Mouse (Mus musculus) T-helper 2 cell (primary cell): ENCODE data around the gene Vmn1r132.

Experiments
- in situ Hi-C: fragments of 300-600 bp; cut with MboI, MseI; formaldehyde crosslinking; loops from one replicate; pipeline ENCODE4 v1.15.1; 2025; ENCODE audit warnings: high pct_unique_total_duplicates

The Vmn1r132 gene

DNA sequence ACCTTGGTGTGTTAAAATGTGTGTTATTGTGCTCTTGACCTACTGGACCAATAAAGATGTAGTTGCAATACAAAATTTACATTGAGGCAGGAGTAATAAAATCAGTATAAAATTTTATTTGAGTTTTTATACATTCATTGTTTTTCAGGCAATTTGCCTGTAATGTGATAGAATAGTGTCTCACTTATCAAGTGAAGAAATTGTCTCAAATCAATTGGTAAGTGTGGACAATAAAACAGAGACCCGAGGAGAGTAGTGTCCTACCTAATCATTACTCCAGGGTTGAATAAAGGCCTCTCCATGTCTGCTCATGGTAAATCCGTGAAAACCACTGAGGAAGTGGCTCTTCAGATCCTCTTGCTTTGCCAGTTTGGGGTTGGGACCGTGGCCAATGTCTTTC lies at the start of gene Vmn1r132:
TSS of gene Vmn1r132 (plus strand) at position 301 of the 400 bp plus-strand sequence.
- in situ Hi-C loops, result loop anchor here (25.0 kb wide), 2 partner anchors 826 to 1149 kb away; partner anchors contain the start of genes Vmn1r113 and Vmn1r157
